ENCODE assay signal across 11 mouse cellular contexts in genomic region chr4:89146291-89146690, GRCm38 (mm10). TPM values are rescaled to one million over a fixed set of nuclear protein-coding genes. Genes with fewer than 3 reads are reported as not detected.
DNase-seq lines count a peak whose midpoint lies in the region; ATAC-seq and TF ChIP-seq lines count a peak whose summit lies in the region.
"Had no signal": no experiment of that assay in that cellular context is flagged by ENCODE, and none has a peak within 500 bp of the region (broad histone marks: within the 10 kb centered on the region; RNA-seq: fewer than 3 reads in every experiment).

No protein-coding gene starts in this region.

- no peaks in the 10 kb centered on the region for H3K9me3 ChIP-seq in kidney, embryonic 15.5 days (replicated peaks)
- H3K9me3 ChIP-seq: heart, embryonic 13.5 days had no signal

- no peaks in the 10 kb centered on the region; the same call in 1 of the 2 replicates for H3K36me3 ChIP-seq in kidney, adult 2 months (ENCODE audit: control insufficient read depth, insufficient read depth, low read length)
- H3K36me3 ChIP-seq in kidney, embryonic 15.5 days, result peaks cover 43% of the 10 kb centered on the region

- peaks cover 4% of the 10 kb centered on the region; the same call in 1 of the 2 replicates for H3K4me1 ChIP-seq in kidney, adult 2 months (ENCODE audit: control insufficient read depth, insufficient read depth, low read length)
- peaks cover 5% of the 10 kb centered on the region for H3K4me1 ChIP-seq in kidney, embryonic 15.5 days

- H3K4me3 ChIP-seq in kidney, adult 2 months (ENCODE audit: insufficient read depth, low read depth, low read length), result no peak overlapping the region
- no peak overlapping the region for H3K4me3 ChIP-seq in kidney, embryonic 15.5 days (replicated peaks)
- H3K4me3 ChIP-seq: heart, embryonic 13.5 days had no signal

- no peak for ATAC-seq in kidney, embryonic 15.5 days (replicated peaks; ENCODE audit: low FRiP score)
- ATAC-seq in granulocyte monocyte progenitor cell, adult 5-6 weeks (replicated peaks; ENCODE audit: poor library complexity, severe bottlenecking), result peak; percentile 62; the same call in 1 of the 2 replicates

- WGBS in kidney, adult 2 months, result 51% methylated on average over 3 of the region's 3 CpGs
- WGBS in kidney, embryonic 15.5 days, result 55% methylated on average over 3 of the region's 3 CpGs

- peak; percentile 23; the same call in 1 of the 2 replicates for TF ChIP-seq CTCF in kidney, adult 2 months (conservative IDR thresholded peaks at IDR 0.05; ENCODE audit: insufficient read depth, insufficient read length, low read depth, low read length)

- DNase-seq in kidney, adult 2 months, result peak; percentile 42
- peak; percentile 58 for DNase-seq in CD4-positive helper T cell, adult 2 months (ENCODE audit: low read depth, low spot score)
- DNase-seq in Muller cell, postnatal 12 days (ENCODE audit: inconsistent ontology term), result peak; percentile 54
- no peak for DNase-seq in left cerebral cortex, adult 11 months (ENCODE audit: low spot score)
- no peak for DNase-seq in kidney, adult 18-20 months
- DNase-seq in ovary, postnatal 10 days (ENCODE audit: low spot score), result no peak
- DNase-seq: left cerebral cortex, postnatal 4 days; thymus, postnatal 36 days had no signal

- H3K27me3 ChIP-seq in kidney, adult 2 months (replicated peaks; ENCODE audit: control insufficient read depth, insufficient read depth, low read length), result no peaks in the 10 kb centered on the region
- H3K27me3 ChIP-seq in kidney, embryonic 15.5 days, result no peaks in the 10 kb centered on the region
- H3K27me3 ChIP-seq: heart, embryonic 13.5 days had no signal

- TF ChIP-seq POLR2A in kidney, adult 2 months (IDR thresholded peaks at IDR 0.05; ENCODE audit: low read depth, low read length), result no peak

- H3K27ac ChIP-seq in kidney, adult 2 months (ENCODE audit: insufficient read depth, low read depth, low read length), result no peak overlapping the region
- H3K27ac ChIP-seq in kidney, embryonic 15.5 days, result no peak overlapping the region
- H3K27ac ChIP-seq: heart, embryonic 13.5 days had no signal

- no peak overlapping the region for H3K4me2 ChIP-seq in kidney, embryonic 15.5 days
- H3K4me2 ChIP-seq: heart, embryonic 13.5 days had no signal

- H3K9ac ChIP-seq in kidney, embryonic 15.5 days, result no peak overlapping the region
- H3K9ac ChIP-seq: heart, embryonic 13.5 days had no signal

RNA-seq across cellular contexts. Expression of gene Mtap, which starts 9.4 kb away (rescaled TPM):
- polyA plus RNA-seq in kidney, adult 2 months (2012; rRNA removed), result 8.2 and 11.1 TPM in 2 replicates
- polyA plus RNA-seq in kidney, embryonic 15.5 days (2015; fragmentation: Nextera tagmentation; extraction: Ambion mirVana), result 74.0 and 74.7 TPM in 2 replicates
- 30.9 and 45.8 TPM in 2 replicates for total RNA-seq in granulocyte monocyte progenitor cell, adult 5-6 weeks (2014; fragmentation: Nextera tagmentation)
- 27.0 and 31.7 TPM in 2 replicates for total RNA-seq in granulocyte monocyte progenitor cell, adult 5-6 weeks (2017)

Comparison
In these comparisons a context has a peak if more than half of its experiments do, and no peak if none do; other contexts are left out.
1. DNase-seq: peak in kidney, adult 2 months (single experiment), CD4-positive helper T cell, adult 2 months (single experiment) and Muller cell, postnatal 12 days (single experiment); none in left cerebral cortex, adult 11 months (single experiment), kidney, adult 18-20 months (single experiment) and ovary, postnatal 10 days (single experiment).